Mouse (Mus musculus) kidney, postnatal 0 days (tissue): ENCODE results near the gene Crip1. TPM values are rescaled to one million over a fixed set of nuclear protein-coding genes. Genes with fewer than 3 reads are reported as not detected.

Source experiments
- ATAC-seq: fragments of 200-750 bp; cut with Nextera tagmentation; replicated peaks from 2 replicates; pipeline ENCODE4 v1.8.0; 2017; ENCODE audit warnings: low read depth, moderate number of reproducible peaks, moderate TSS enrichment, moderate library complexity; ENCODE audit not compliant: low FRiP score
- DNase-seq: peaks from one replicate; pipeline ENCODE4 v3.0.0-alpha.2; 2016; ENCODE audit warnings: low spot score
- H3K27ac ChIP-seq: fragments of 300-500 bp; sonication (generic); 2 replicates; pipeline ENCODE4 v1.5.1; 2014; ENCODE audit warnings: mild to moderate bottlenecking
- H3K27me3 ChIP-seq: fragments of 300-500 bp; sonication (generic); 2 replicates; pipeline ENCODE4 v1.6.1; 2014; ENCODE audit warnings: low read length, mixed read lengths; ENCODE audit not compliant: insufficient read depth
- H3K36me3 ChIP-seq: fragments of 300-500 bp; sonication (generic); 2 replicates; pipeline ENCODE4 v1.6.1; 2014; ENCODE audit warnings: low read length, mixed read lengths; ENCODE audit not compliant: insufficient read depth
- H3K4me1 ChIP-seq: fragments of 300-500 bp; sonication (generic); replicated peaks from 2 replicates; pipeline ENCODE4 v1.6.1; 2014; ENCODE audit warnings: antibody characterized with exemption, low read length, mixed read lengths; ENCODE audit not compliant: insufficient read depth
- H3K4me2 ChIP-seq: fragments of 300-500 bp; sonication (generic); 2 replicates; pipeline ENCODE4 v1.6.1; 2014; ENCODE audit warnings: mild to moderate bottlenecking, low read length, moderate library complexity, mixed read lengths
- H3K4me3 ChIP-seq: fragments of 300-500 bp; sonication (generic); replicated peaks from 2 replicates; pipeline ENCODE4 v1.5.1; 2014; ENCODE audit warnings: low read depth, low read length
- H3K9ac ChIP-seq: fragments of 300-500 bp; sonication (generic); 2 replicates; pipeline ENCODE4 v1.6.1; 2014; ENCODE audit warnings: low read depth, low read length
- H3K9me3 ChIP-seq: fragments of 300-500 bp; sonication (generic); replicated peaks from 2 replicates; pipeline ENCODE4 v1.6.1; 2016; ENCODE audit warnings: low read length, inconsistent platforms, mixed read lengths
- CTCF ChIP-seq: IDR thresholded peaks from 2 replicates; pipeline ENCODE4 v1.5.1; 2016; ENCODE audit warnings: antibody characterized with exemption, low read depth, mild to moderate bottlenecking, moderate library complexity
- WGBS: fragments of 180-500 bp; shearing (Covaris S2); extraction: QIAGEN DNeasy Blood & Tissue Kit; methylation state at CpG from one replicate; pipeline ENCODE4 v1.1.7; 2014; 5-methylcytosine and 5-hydroxymethylcytosine counted together
- polyA plus RNA-seq: library from polyadenylated mRNA; unstranded; fragments of >200 nt; fragmentation: Nextera tagmentation; extraction: Ambion mirVana; gene quantifications from 2 replicates; pipeline ENCODE4 v1.2.1, GENCODE M21; 2015

Crip1 gene
- polyA plus RNA-seq, 1 experiment from 2014 or later: 357 TPM

DNA sequence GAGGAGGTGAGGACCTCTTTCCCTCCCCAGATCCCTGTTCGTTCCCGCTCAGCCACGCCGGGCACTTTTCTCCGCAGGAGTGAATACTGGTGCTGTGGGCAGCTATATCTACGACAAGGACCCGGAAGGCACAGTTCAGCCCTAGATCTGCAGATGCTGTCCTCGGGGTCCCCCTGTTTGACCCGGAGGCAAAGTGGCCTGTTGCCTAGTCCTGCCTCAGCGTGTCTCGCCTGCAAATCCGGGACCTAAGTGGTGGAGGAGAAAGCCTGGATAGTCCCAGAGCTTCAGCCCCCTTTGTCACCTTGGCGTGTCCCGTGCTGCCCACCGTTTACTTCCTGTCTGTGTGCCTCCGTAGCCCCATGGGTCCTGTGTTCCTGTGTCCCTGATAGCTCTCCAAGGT, 1.2 kb upstream of the Crip1 start:
- Histone ChIP-seq H3K36me3 (peaks cover 11% of the 10 kb centered on the region), H3K27me3 (no peaks in the 10 kb centered on the region), H3K4me2 (no peak overlapping the region), H3K9me3 (no peaks in the 10 kb centered on the region), H3K9ac (no peak overlapping the region), H3K4me1 (peaks cover 46% of the 10 kb centered on the region), H3K27ac (no peak overlapping the region), H3K4me3 (no peak overlapping the region)
- no peak for DNase-seq
- no peak for ATAC-seq
- WGBS: 91% methylated on average over 16 of the region's 16 CpGs
- no peak for TF ChIP-seq CTCF

- no peak for ATAC-seq
- no peak overlapping the region for H3K4me2 ChIP-seq
Measured at GRCm38 (mm10) chr12:113145591-113145990, 525 bp upstream of the Crip1 start.

GRCm38 (mm10) chr12:113147481-113147880, 1.4 kb downstream of the Crip1 start:
- Histone ChIP-seq H3K36me3 (peaks cover 11% of the 10 kb centered on the region), H3K9ac (no peak overlapping the region), H3K4me1 (peaks cover 39% of the 10 kb centered on the region), H3K9me3 (no peaks in the 10 kb centered on the region), H3K4me3 (no peak overlapping the region), H3K4me2 (no peak overlapping the region), H3K27me3 (no peaks in the 10 kb centered on the region), H3K27ac (peak overlapping the region; percentile 40; the same call in 1 of the 2 replicates)
- 79% methylated on average over 8 of the region's 8 CpGs for WGBS
- DNase-seq: no peak
- TF ChIP-seq CTCF: no peak
- ATAC-seq: no peak

More at GRCm38 (mm10) chr12:113145591-113145990, 525 bp upstream of the Crip1 start:
- whole genome bisulfite sequencing: 81% methylated on average over 5 of the region's 5 CpGs
- no peak overlapping the region for H3K27ac ChIP-seq
- no peak for TF ChIP-seq CTCF
- peaks cover 44% of the 10 kb centered on the region for H3K4me1 ChIP-seq
- DNase-seq: no peak
- no peak overlapping the region for H3K4me3 ChIP-seq
- no peaks in the 10 kb centered on the region for H3K9me3 ChIP-seq
- H3K9ac ChIP-seq: no peak overlapping the region
- H3K27me3 ChIP-seq: no peaks in the 10 kb centered on the region
- H3K36me3 ChIP-seq: peaks cover 11% of the 10 kb centered on the region

DNA sequence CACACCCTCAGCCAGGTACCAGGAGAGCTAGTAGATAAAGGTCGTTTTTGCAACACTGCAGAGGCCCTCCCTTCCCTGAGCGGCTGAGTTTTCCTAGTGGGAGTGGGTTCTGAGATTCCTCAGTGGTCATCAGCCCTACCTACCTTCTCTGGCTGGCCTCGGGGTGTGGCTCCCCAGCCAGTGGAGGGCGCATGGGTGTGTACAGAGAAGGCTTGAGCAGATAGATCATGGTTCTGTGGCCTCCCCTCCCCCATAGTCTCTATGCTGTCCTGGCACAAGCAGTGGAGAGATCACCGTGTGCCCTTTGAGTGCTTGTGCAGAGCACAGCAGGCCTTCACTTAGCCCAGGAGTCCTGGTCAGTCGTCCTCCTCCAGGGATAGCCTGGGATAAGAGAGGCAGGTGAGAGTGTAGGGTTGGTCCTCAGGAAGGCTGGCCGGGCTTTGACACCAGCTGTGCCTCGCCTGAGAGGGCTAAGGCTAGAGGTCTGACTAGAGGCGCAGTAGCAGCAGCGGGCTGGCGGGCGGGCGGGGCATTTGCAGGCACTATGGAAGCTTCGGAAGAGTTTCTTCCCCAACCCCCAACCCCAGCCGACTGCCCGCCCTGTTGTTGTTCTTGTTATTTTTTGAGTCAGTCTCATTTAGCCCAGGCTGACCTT, 2.4 kb downstream of the Crip1 start:
- peaks cover 33% of the 10 kb centered on the region; the same call in 1 of the 2 replicates for H3K4me1 ChIP-seq
- no peak overlapping the region for H3K4me3 ChIP-seq
- ATAC-seq: no peak
- H3K36me3 ChIP-seq: peaks cover 11% of the 10 kb centered on the region
- no peak overlapping the region for H3K27ac ChIP-seq
- DNase-seq: no peak
- H3K9ac ChIP-seq: no peak overlapping the region
- no peak overlapping the region for H3K4me2 ChIP-seq
- no peaks in the 10 kb centered on the region for H3K27me3 ChIP-seq
- no peaks in the 10 kb centered on the region for H3K9me3 ChIP-seq
- 49% methylated on average over 15 of the region's 16 CpGs for WGBS
- TF ChIP-seq CTCF: peak; percentile 33; the same call in 1 of the 2 replicates

DNA sequence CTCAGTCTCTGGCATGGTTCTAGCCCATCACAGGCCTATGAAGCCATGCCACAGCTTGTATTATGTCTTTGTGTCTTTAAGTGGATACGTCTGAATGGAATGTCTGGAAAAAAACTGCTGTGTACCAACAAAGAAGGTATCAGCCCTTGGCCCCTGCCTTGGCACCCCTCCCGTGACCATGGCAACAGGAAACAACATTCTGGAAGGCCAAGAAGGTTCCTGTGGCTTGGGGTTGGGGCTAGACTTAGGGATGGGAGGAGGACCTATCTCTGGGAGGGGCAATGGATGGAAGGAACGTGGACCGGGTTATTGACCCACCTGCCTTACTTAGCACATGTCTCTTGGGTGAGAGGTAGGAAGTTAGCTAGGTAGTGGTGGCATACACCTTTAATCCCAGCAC, 3.2 kb downstream of the Crip1 start:
- no peak overlapping the region for H3K4me3 ChIP-seq
- no peak overlapping the region for H3K9ac ChIP-seq
- peaks cover 9% of the 10 kb centered on the region for H3K36me3 ChIP-seq
- no peak for TF ChIP-seq CTCF
- H3K9me3 ChIP-seq: no peaks in the 10 kb centered on the region
- DNase-seq (no peak), ATAC-seq (no peak)
- 74% methylated on average over 4 of the region's 4 CpGs for WGBS
- peaks cover 28% of the 10 kb centered on the region; the same call in 1 of the 2 replicates for H3K4me1 ChIP-seq
- no peaks in the 10 kb centered on the region for H3K27me3 ChIP-seq
- no peak overlapping the region for H3K27ac ChIP-seq
- no peak overlapping the region for H3K4me2 ChIP-seq

DNA sequence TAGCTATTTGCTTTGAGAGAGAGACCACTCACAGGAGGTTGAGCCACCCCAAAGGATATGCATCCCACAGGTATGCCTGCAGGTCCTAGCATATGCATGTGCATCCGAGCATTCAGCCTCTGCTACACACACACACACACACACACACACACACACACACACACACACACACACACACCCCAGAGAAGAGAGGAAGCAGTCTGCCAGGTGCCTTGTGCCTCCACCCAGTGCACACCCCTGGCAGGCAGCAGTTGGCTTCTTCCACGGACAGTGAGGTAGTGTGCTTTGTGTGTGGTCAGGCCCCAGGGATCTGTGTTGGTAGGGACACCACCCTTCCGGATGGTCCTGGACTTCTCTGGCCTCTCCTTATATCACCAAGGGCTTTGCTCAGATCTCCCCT, 3.8 kb downstream of the Crip1 start:
- Histone ChIP-seq H3K9me3 (no peaks in the 10 kb centered on the region), H3K4me1 (peaks cover 33% of the 10 kb centered on the region; the same call in 1 of the 2 replicates), H3K27ac (no peak overlapping the region), H3K4me3 (no peak overlapping the region), H3K4me2 (no peak overlapping the region), H3K36me3 (peaks cover 4% of the 10 kb centered on the region), H3K27me3 (no peaks in the 10 kb centered on the region), H3K9ac (no peak overlapping the region)
- WGBS: 89% methylated on average over 3 of the region's 3 CpGs
- no peak for TF ChIP-seq CTCF
- no peak for ATAC-seq
- no peak for DNase-seq
